Mouse (Mus musculus): ENCODE results near the gene Fam163a. TPM values are rescaled to one million over a fixed set of nuclear protein-coding genes. Genes with fewer than 3 reads are reported as not detected.

The Fam163a gene
- polyA plus RNA-seq, 1 experiment = 0.48 TPM

GRCm38 (mm10) chr1:156203961-156204655, 718 bp downstream of the Fam163a start:
- DNase-seq (ENCODE audit: low read depth, low spot score) = no peak
- WGBS = 5% methylated on average over 18 of the region's 18 CpGs

- 49% methylated on average over 3 of the region's 3 CpGs for WGBS
- DNase-seq (ENCODE audit: low read depth, low spot score) = no peak
These were observed 2.2 kb downstream of the Fam163a start for GRCm38 (mm10) chr1:156202661-156203060.

DNA sequence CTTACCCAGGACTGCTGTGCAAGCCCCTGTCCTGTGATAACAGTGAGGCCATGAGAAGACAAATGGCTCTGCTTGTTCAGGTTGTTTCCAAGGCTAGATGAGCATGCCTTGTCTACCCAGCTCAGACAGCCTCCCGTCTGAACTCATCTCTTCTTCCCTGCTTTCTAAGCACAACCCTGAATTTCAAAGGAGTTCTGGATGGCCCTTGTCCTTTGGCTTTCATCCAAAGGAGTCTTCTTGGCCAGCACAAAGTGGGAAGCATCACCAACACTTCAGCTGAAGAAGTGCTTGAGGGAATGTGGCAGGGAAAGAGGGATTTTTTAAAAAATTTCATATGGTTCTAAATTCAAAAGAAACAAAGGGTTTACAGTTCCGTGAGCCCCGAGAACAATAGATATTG, 3.8 kb downstream of the Fam163a start:
- WGBS = 86% methylated on average over 3 of the region's 3 CpGs

GRCm38 (mm10) chr1:156197588-156197987, 7.2 kb downstream of the Fam163a start:
- WGBS = 76% methylated on average over 4 of the region's 4 CpGs
- DNase-seq (ENCODE audit: low read depth, low spot score) = no peak

More for the DNA sequence above, 3.8 kb downstream of the Fam163a start:
- DNase-seq (ENCODE audit: low read depth, low spot score) = no peak

GRCm38 (mm10) chr1:156193292-156193691, 11.5 kb downstream of the Fam163a start:
- WGBS = 73% methylated on average over 7 of the region's 7 CpGs
- DNase-seq (ENCODE audit: low read depth, low spot score) = no peak

- no peak for DNase-seq (ENCODE audit: low read depth, low spot score)
- WGBS = 81% methylated on average over 7 of the region's 7 CpGs
These were observed 12.0 kb downstream of the Fam163a start for GRCm38 (mm10) chr1:156192853-156193252.

DNA sequence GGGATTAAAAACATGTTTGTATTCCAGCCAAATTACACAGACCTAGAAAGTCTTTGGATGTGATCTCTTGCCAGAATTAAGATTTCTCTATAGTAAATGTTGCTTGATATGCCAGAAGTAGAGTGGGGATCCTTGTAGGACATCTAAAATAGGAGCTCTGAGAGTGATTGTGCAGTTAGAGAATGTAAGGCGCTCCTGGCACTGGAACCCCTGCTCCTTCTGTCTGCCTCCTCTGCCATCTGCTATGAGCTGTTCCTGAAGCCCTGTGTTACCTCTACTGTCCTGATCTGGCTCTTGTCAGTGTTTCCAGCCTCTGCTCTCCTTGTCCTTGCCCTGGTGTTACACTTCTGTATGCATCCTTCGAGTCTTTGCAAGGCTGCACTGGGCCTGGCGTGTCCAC, 18.2 kb downstream of the Fam163a start:
- WGBS = 85% methylated on average over 3 of the region's 3 CpGs
- DNase-seq (ENCODE audit: low read depth, low spot score) = no peak

GRCm38 (mm10) chr1:156184158-156184571, 20.7 kb downstream of the Fam163a start:
- no peak for DNase-seq (ENCODE audit: low read depth, low spot score)

GRCm38 (mm10) chr1:156183176-156183958, 21.5 kb downstream of the Fam163a start:
- 53% methylated on average over 6 of the region's 6 CpGs for WGBS
- no peak for DNase-seq (ENCODE audit: low read depth, low spot score)

More at GRCm38 (mm10) chr1:156184158-156184571, 20.7 kb downstream of the Fam163a start:
- WGBS = 10% methylated on average over 11 of the region's 11 CpGs

DNA sequence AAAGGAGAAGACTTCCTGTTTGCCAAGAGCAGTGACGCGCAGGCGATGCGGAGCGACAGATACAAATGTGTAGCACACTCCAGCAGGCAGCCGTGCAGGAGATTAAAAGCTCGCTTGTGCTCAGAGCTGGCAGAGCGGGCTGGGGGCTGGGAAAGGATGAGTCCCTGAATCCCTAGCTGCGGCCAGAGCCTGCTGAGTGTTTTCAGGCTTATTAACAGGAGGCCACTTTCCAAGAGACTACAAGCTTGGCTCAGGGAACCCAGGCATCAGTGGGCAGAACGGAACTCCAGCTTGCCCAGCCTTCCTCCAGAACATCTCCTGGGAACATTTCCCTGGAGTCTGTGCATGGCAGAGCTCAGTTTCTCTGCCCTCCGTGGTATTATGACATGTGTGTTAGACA, 25.0 kb downstream of the Fam163a start:
- no peak for DNase-seq (ENCODE audit: low read depth, low spot score)
- 70% methylated on average over 11 of the region's 11 CpGs for WGBS

DNA sequence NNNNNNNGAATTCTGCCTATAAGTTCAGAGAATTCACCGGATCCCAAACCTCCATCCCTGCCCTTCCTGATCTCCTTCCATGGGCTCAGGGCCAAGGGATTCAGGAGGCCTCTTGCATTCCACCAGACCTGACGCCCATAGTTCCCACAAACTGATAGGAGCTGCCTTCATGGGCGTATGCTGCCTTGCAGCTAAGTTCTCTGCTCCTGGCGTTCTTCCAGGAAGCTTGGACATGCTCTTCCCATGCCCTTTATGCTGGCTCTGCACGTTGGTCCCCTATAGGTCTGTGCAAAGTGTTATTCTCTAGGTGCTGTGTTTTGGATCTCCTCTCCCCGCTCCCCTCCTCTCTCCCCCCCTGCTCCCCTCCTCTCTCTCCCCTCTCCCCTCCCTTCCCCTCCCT, 36.1 kb downstream of the Fam163a start:
- whole genome bisulfite sequencing = 37% methylated on average over 6 of the region's 6 CpGs

GRCm38 (mm10) chr1:156116770-156117169, 88.1 kb downstream of the Fam163a start:
- 35% methylated on average over 3 of the region's 3 CpGs for WGBS
- DNase-seq (ENCODE audit: low read depth, low spot score) = no peak

More for the DNA sequence above, 36.1 kb downstream of the Fam163a start:
- no peak for DNase-seq (ENCODE audit: low read depth, low spot score)

GRCm38 (mm10) chr1:156113884-156114499, 90.8 kb downstream of the Fam163a start:
- WGBS = 70% methylated on average over 8 of the region's 8 CpGs
- DNase-seq (ENCODE audit: low read depth, low spot score) = no peak

- WGBS = 57% methylated on average over 7 of the region's 7 CpGs
- no peak for DNase-seq (ENCODE audit: low read depth, low spot score)
These were observed 92.7 kb downstream of the Fam163a start for GRCm38 (mm10) chr1:156112142-156112541.

- WGBS = 30% methylated on average over 12 of the region's 12 CpGs
- no peak for DNase-seq (ENCODE audit: low read depth, low spot score)
These were observed 93.1 kb downstream of the Fam163a start for GRCm38 (mm10) chr1:156111728-156112127.

DNA sequence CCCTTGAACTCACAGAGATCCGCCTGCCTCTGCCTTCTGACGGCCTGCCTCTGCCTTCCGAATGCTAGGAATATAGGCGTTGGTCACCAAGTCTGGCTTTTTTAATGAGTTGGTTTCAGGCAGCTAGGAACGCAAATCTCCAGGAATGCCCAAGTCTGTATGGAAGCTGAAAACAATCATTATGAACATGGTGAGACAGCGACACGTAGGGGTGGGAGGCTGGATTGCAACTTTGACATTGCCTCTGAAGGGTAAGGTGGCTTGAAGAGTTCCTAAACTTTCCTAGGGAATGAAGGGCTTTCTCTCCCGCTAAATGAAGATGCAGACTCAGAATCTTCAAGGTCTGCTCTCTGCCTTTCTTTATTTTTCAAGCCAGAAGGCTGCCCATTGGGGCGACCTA, 93.7 kb downstream of the Fam163a start:
- DNase-seq (ENCODE audit: low read depth, low spot score) = peak; percentile 8
- WGBS = 77% methylated on average over 9 of the region's 9 CpGs

DNA sequence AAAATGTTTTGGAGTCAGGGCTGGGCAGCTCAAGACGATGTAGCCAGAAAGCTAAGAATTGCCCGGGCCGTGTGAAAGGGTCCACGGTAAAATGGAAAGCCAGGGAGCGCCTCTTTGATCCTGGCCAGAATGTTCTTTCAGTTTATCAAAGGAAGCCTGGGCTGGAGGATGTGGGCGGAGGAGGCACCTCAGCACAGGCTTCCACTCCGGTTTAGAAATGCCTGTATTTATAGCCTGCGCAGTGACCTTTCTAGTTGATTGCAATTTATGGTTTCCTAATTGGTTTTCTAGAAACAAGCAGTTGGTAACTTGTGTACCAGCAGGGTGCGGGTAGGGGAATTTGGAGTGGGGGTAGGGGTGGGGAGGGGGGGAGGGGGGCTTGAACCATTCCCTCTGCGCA, 96.4 kb downstream of the Fam163a start:
- WGBS = 17% methylated on average over 10 of the region's 10 CpGs
- no peak for DNase-seq (ENCODE audit: low read depth, low spot score)

- DNase-seq (ENCODE audit: low read depth, low spot score) = no peak
- WGBS = 82% methylated on average over 2 of the region's 2 CpGs
These were observed 97.4 kb downstream of the Fam163a start for GRCm38 (mm10) chr1:156107424-156107823.

- no peak for DNase-seq (ENCODE audit: low read depth, low spot score)
- WGBS = 59% methylated on average over 2 of the region's 2 CpGs
These were observed 99.4 kb downstream of the Fam163a start for GRCm38 (mm10) chr1:156105381-156105780.

- 91% methylated on average over 2 of the region's 2 CpGs for WGBS
These were observed 101.1 kb downstream of the Fam163a start for GRCm38 (mm10) chr1:156103763-156104162.

More at GRCm38 (mm10) chr1:156103763-156104162, 101.1 kb downstream of the Fam163a start:
- no peak for DNase-seq (ENCODE audit: low read depth, low spot score)

Measured in large intestine, adult 2 months (tissue).